Comparison of ENCODE assay signal across 35 mouse cellular contexts in genomic region chr19:9075558-9075957, GRCm38 (mm10). TPM values are rescaled to one million over a fixed set of nuclear protein-coding genes. Genes with fewer than 3 reads are reported as not detected.
DNase-seq lines count a peak whose midpoint lies in the region; TF ChIP-seq lines count a peak whose summit lies in the region.
"Had no signal": no experiment of that assay in that cellular context is flagged by ENCODE, and none has a peak within 500 bp of the region (broad histone marks: within the 10 kb centered on the region; RNA-seq: fewer than 3 reads in every experiment).

No protein-coding gene starts in this region.

- H3K9me3 ChIP-seq in ES-E14 (ENCODE audit: control insufficient read depth, insufficient read depth, low read depth, low read length), result no peaks in the 10 kb centered on the region
- H3K9me3 ChIP-seq: embryonic facial prominence, embryonic 12.5 days; forebrain, embryonic 12.5 days; intestine, embryonic 15.5 days; liver, embryonic 15.5 days; midbrain, embryonic 10.5 days; midbrain, embryonic 15.5 days had no signal

- intact Hi-C loops in gastrocnemius, postnatal 14 days (cut with DNase I; ENCODE audit: low total_unique reads), result no loop called here

- H3K4me3 ChIP-seq in ES-E14 (ENCODE audit: insufficient read depth in 1 of 2, low read depth in 1 of 2, low read length in 2 of 2, poor library complexity in 1 of 2, severe bottlenecking in 1 of 2), result no peak overlapping the region
- no peak overlapping the region for H3K4me3 ChIP-seq in brown adipose tissue, adult 24 weeks (ENCODE audit: insufficient read depth, low read depth, low read length)
- H3K4me3 ChIP-seq: embryonic facial prominence, embryonic 12.5 days; forebrain, embryonic 12.5 days; intestine, embryonic 15.5 days; liver, embryonic 15.5 days; midbrain, embryonic 10.5 days; midbrain, embryonic 15.5 days had no signal

- in situ Hi-C loops in ES-E14 (cut with MboI; ENCODE audit: low sequenced_read_pairs in 2 of 2, unreplicated experiment in 2 of 2), result loop anchor here in 1 of 2 experiments (25.0 kb wide), 2 partner anchors 88 to 213 kb away; partner anchors contain the start of genes Ahnak, Lrrn4cl and Ubxn1

- peaks cover 6 to 25% of the 10 kb centered on the region in 2 experiments; a peak in 2 of 4 replicates for H3K4me1 ChIP-seq in ES-E14 (ENCODE audit: control insufficient read depth in 2 of 2, insufficient read depth in 2 of 2, low read length in 2 of 2, poor library complexity in 1 of 2)
- H3K4me1 ChIP-seq in brown adipose tissue, adult 24 weeks (ENCODE audit: control insufficient read depth, insufficient read depth, insufficient read length, low read length), result peaks cover 52% of the 10 kb centered on the region
- H3K4me1 ChIP-seq: midbrain, embryonic 15.5 days had no signal

- H3K9ac ChIP-seq in ES-E14 (ENCODE audit: insufficient read depth, low read depth, low read length, poor library complexity, severe bottlenecking), result no peak overlapping the region
- H3K9ac ChIP-seq: embryonic facial prominence, embryonic 12.5 days; forebrain, embryonic 12.5 days; intestine, embryonic 15.5 days; liver, embryonic 15.5 days; lung, embryonic 14.5 days; midbrain, embryonic 15.5 days had no signal

- H3K36me3 ChIP-seq in ES-E14 (ENCODE audit: control insufficient read depth, insufficient read depth, low read length, poor library complexity, severe bottlenecking), result no peaks in the 10 kb centered on the region
- H3K36me3 ChIP-seq: embryonic facial prominence, embryonic 12.5 days; forebrain, embryonic 12.5 days; intestine, embryonic 15.5 days; liver, embryonic 15.5 days; midbrain, embryonic 10.5 days; midbrain, embryonic 15.5 days had no signal

- DNase-seq in retina, postnatal 1 day, result peak; percentile 31
- no peak for DNase-seq in retina, embryonic 14.5 days (ENCODE audit: low spot score)
- DNase-seq in ES-E14 (ENCODE audit: low read depth, low spot score), result no peak
- no peak for DNase-seq in cerebellum, postnatal 36 days
- DNase-seq in gastrocnemius, postnatal 14 days, result no peak
- DNase-seq in frontal cortex, postnatal 36 days (ENCODE audit: low spot score in 2 of 2), result no peak
- DNase-seq: adrenal gland, postnatal 14 days; cerebellum, adult 2 months; cerebellum, postnatal 14 days; kidney, adult 2 months; kidney, postnatal 36 days; layer of hippocampus, postnatal 36 days; liver; lung, embryonic 14.5 days; lung, postnatal 14 days; right cerebral cortex, postnatal 14 days; thymus, postnatal 4 days had no signal

- H3K27ac ChIP-seq in ES-E14 (ENCODE audit: insufficient read depth, low read depth, low read length, poor library complexity, severe bottlenecking), result peak overlapping the region; percentile 23; the same call in 1 of the 2 replicates
- H3K27ac ChIP-seq in brown adipose tissue, adult 24 weeks (replicated peaks; ENCODE audit: low read depth, low read length), result peak overlapping the region; percentile 99
- H3K27ac ChIP-seq: embryonic facial prominence, embryonic 12.5 days; forebrain, embryonic 12.5 days; intestine, embryonic 15.5 days; liver, embryonic 15.5 days; midbrain, embryonic 10.5 days; midbrain, embryonic 15.5 days had no signal

TF ChIP-seq in ES-E14, 5 proteins besides CTCF, POLR2A, EP300 and RAD21:
- TF ChIP-seq ZNF384 (IDR thresholded peaks at IDR 0.05; ENCODE audit: low read depth, low read length) (no peak), HCFC1 (IDR thresholded peaks at IDR 0.05; ENCODE audit: borderline replicate concordance, insufficient read depth, low read length) (no peak), ZC3H11A (IDR thresholded peaks at IDR 0.05; ENCODE audit: borderline replicate concordance, low read depth, low read length) (no peak), CHD2 (IDR thresholded peaks at IDR 0.05; ENCODE audit: low read depth, low read length) (no peak), MAFK (IDR thresholded peaks at IDR 0.05; ENCODE audit: insufficient read depth, low read depth, low read length) (peak; percentile 60; the same call in 1 of the 2 replicates)
TF ChIP-seq in ES-E14: peak in this region for 1.

RNA-seq across cellular contexts. Expression of gene Scgb1a1, which starts 12.2 kb away (rescaled TPM):
- not detected in 2 replicates for total RNA-seq in ES-E14 (2012; rRNA removed)
- polyA plus RNA-seq in brown adipose tissue, adult 24 weeks (2012; ENCODE audit: insufficient read depth, insufficient read length, missing spikeins), result not detected in 2 replicates
- not detected for total RNA-seq in gastrocnemius, postnatal 14 days (2021)
- total RNA-seq: layer of hippocampus, adult 8-10 months; layer of hippocampus, postnatal 36 days; left cerebral cortex, postnatal 14 days; megakaryocyte progenitor cell, adult 5-6 weeks; neutrophil, adult 5-6 weeks had no signal
- polyA plus RNA-seq: brain, embryonic 14.5 days; cerebellum, adult 2 months; embryonic facial prominence, embryonic 12.5 days; forebrain, embryonic 12.5 days; heart, embryonic 14.5 days; hindbrain, embryonic 11.5 days; hindbrain, embryonic 16.5 days; intestine, embryonic 15.5 days; limb, embryonic 11.5 days; liver, embryonic 15.5 days; lung, embryonic 14.5 days; midbrain, embryonic 10.5 days; midbrain, embryonic 15.5 days; neural tube, embryonic 11.5 days; stomach, embryonic 14.5 days had no signal

RNA-seq across cellular contexts. Expression of gene Asrgl1, which starts 59.9 kb away (rescaled TPM):
- total RNA-seq in ES-E14 (2012; rRNA removed), result 14.4 and 17.2 TPM in 2 replicates
- polyA plus RNA-seq in brown adipose tissue, adult 24 weeks (2012; ENCODE audit: insufficient read depth, insufficient read length, missing spikeins), result 9.2 and 10.1 TPM in 2 replicates
- total RNA-seq in gastrocnemius, postnatal 14 days (2021), result 10 to 100 TPM; 15.6 to 18.5 TPM
